Mouse (Mus musculus) 416B (cell line): Measurements from ENCODE around the gene Stard8.
A peak's percentile ranks its signal among the peaks of the same experiment; 100 is the strongest.
"Not testable (repeated sequence)": the region's sequence is repeated elsewhere in the genome, so short reads cannot be mapped to it uniquely, and the experiment has no call there.

ENCODE experiments used
- DNase-seq: peaks from one replicate; pipeline ENCODE4 v3.0.0; 2011; ENCODE audit warnings: low read depth

The Stard8 gene

DNA sequence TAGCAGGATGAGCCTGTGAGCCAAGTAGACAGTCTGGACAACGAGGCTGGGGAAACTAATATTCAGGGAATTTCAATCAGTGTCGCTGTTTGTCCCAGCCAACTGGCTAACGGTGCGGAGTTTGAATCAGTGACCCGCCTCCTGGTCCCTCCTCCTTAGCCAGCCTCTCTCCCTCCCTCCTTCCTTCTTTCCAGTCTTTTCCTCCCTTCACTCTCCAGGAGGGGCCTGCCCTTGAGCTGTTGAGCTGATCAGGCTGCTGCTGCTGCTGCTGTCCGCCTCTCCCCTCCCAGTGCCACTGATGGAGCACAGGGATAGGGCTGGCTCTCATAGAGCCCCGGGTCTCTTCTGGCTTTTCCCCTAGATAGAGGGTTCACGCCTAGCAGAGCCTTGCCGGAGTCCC is at the start of gene Stard8:
Gene Stard8 (plus strand): TSS at position 203 of the 400 bp plus-strand sequence.
- no peak for DNase-seq

GRCm38 (mm10) chrX:98953941-98954340 is 49.1 kb upstream of the Stard8 start:
- peak; percentile 40 for DNase-seq

GRCm38 (mm10) chrX:98958287-98958686 is 44.8 kb upstream of the Stard8 start:
- no peak for DNase-seq

- DNase-seq = no peak
Observed at GRCm38 (mm10) chrX:98959050-98959449, 44.0 kb upstream of the Stard8 start.

GRCm38 (mm10) chrX:98963742-98964141 is 39.3 kb upstream of the Stard8 start:
- DNase-seq = no peak

DNA sequence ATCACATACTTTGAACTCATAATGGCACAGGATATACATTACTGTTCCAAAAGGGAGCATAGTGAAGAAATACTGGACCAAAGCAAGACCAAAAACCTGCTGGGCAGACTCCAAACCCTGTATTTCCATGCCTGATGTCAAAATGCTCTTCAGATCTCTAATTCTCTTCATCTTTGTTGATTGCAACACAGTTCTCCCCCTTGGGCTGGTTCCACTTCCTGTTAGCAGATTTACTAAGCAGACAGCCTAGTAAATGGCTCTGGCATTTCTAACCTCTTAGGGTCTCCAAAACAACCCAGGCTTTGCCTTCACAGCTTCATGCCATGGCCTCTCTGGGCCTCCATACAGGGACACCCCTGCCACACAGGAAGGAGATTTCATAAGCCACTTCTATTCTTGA is 38.5 kb upstream of the Stard8 start:
- DNase-seq = peak; percentile 8

DNA sequence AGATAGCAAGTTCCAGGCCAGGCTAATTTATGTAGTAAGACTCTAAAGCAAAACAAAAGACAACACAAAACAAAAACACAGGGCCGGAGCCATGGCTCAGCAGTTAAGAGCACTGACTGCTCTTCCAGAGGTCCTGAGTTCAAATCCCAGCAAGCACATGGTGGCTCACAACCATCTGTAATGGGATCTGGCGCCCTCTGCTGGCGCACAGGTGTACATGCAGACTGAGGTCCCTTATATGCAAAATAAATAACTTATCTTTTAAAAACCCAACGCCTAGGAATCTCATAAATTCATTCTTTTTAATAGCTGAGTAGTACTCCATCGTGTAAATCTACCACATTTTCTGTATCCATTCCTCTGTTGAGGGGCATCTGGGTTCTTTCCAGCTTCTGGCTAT is 16.4 kb upstream of the Stard8 start:
- DNase-seq = not testable (repeated sequence)

DNA sequence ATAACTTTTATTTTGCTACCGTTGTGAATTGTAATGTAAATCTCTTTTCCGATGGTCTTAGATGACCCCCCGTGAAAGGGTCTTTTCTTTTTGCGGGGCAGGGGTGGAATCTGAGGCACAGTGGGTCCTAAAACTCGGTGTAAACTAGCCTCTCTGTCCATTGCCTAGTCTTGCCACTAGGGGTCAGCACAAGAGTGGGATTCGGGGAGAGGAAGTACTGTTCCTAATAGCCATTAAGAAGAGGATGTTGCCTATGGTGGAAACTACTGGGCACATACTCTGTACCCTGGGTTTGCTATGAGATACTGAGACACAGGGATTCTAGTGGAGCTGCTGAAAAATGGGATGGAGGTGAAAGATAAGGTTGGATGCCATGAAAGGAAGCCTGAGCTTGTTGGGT is 13.5 kb upstream of the Stard8 start:
- DNase-seq = peak; percentile 58

- no peak for DNase-seq
Observed at GRCm38 (mm10) chrX:99002065-99002464, 983 bp upstream of the Stard8 start.

DNA sequence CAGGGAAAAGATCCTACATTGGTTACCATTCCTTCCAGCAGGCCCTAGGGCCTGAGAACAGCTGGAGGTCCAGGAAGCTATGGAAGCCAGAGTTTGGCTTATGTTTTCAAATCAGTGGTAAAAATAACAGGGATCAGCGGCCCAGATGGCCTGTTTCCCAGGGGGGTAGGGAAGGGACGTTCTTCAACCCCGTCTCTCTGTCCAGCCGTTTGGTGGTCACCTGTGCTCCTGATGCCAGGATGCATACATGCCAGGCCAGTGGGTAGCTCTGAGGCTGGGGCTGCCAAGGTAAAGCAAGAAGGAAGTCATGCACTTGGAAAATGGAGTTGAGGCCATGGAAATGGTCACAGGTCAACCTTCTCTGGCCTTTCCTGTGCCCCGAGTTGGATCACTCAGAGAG is 7.5 kb downstream of the Stard8 start:
- DNase-seq = no peak

DNA sequence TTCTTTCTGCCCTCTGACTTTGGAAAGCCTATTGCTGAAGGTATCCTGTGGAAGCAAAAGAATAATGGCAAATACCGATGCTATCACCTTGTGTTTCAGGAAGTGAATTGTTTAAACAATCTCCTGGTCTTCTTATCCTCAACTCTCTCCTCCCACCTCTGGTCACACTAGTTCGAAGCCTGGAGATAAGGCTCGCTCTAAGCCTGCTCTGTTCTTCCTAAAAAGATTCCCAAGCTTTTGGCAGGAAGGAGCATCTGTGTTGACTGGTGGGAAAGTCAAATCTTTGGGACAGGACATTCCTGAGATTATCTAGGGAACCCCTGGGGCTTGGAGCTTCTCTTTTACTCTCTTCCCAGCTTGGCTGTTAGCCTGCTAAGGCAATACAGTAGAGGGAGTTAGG is 8.2 kb downstream of the Stard8 start:
- no peak for DNase-seq

DNA sequence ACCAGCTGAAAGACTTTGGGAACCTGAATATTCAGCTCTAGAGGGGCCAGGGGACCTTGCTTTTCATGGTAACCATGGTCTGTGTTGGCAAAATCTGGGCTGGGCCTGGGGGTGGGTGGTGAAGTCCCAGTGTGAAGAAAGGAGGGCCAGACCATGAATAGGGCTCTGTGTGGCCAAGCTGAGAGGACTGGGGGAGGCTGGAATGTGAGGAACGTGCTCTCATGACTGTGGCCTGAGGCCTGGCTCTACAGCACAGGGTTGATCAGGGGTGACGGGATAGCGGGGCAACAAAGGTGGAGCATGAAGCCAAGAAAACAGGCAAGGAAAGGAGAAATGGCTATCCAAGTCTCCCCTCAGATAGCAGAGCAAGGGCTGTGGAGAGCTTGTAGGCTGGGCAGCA is 9.4 kb downstream of the Stard8 start:
- no peak for DNase-seq

DNA sequence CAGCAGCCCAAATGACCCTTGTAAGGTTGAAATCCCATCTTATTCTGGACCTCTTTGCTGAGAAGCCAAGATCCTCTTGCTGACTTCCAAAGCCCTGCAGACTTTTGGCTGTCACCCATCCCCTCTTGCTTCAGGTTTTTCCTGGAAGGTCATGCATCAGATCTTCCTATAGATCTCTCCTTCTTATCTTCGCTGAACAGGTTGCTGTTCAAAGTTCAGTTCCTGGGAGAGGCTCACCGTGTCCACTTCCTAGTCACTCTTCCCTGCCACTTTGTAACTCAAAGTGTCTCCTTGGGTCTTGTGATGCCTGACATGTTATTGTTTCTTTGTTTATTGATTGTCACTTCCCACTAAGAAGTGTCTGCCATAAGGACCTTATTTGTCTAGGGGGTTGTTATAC is 12.7 kb downstream of the Stard8 start:
- DNase-seq = no peak

DNA sequence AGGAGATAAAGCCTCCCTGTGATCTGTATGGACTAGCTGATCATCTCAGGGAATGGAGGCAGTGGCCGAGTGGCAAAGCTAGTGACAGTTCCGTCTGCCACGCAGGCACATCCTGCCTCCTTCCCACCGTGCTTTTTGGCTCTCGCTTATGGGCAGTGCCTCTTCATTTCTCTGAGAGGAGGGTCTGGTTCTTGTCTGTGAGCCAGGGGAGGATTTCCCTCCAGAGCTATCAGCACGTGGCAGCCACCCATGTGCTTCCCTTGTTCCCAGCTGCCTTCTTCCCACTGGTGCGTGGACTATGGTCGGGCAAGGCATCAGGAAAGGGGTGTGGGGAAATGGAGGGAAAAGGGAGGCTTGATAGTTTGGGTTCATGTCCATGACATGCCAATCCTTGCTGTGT is 13.9 kb downstream of the Stard8 start:
- no peak for DNase-seq

DNA sequence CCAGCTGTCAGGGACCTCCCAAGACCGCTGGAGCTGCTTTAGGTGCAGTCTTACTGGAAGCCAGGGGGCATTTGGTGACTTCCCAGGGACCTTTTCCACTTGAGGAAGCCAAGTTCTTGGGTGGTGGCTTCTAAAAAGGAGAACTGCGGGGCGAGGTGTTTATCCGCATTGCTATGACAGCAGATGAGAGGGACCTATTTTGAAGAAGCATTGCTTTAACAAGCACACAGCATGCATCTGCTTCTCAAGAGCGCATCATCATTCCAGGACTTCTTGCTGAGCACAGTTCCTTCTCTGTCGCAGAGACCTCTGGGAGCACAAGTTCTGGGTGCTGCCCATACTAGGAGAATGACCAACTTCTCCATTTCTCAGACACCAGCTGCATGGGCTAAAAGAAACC is 14.8 kb downstream of the Stard8 start:
- no peak for DNase-seq

GRCm38 (mm10) chrX:99019303-99019702 is 16.3 kb downstream of the Stard8 start:
- no peak for DNase-seq

DNA sequence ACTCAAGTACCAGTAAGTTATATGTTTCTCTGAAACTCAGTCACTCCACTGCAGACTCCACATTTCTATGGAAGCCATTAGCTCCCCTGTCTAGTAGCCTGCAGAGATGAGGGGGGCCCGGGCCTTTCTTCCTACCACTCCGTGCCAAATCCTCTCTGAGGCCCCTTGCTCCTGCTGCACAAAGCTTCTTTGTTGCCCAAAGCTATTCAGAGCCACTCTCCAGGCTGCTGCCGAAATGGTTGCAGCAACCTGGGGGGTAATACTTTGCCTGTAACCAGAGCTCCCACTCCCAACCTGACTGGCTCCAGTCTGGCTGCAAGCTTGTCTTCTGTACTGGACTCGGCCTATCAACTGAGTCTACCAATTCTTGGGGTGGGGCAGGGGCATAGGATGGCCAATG is 17.2 kb downstream of the Stard8 start:
- DNase-seq = no peak

DNA sequence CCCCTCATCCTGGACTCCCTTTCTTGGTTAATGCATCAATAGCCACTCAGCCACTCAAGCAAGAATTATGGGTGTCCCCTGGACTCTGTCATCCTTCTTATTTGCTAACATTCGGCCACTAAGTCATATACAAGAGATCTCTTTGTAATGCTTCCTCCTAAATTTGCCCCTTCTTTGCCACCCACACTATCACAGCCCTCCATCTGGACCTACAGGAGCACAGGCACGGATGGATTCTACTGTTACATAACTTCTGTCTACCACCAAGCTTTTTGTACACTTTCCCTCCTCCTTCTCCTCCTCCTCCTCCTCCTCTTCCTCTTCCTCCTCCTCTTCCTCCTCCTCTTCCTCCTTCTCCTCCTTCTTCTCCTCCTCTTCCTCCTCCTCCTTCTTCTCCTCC is 18.5 kb downstream of the Stard8 start:
- DNase-seq = no peak

- DNase-seq = no peak
Observed at GRCm38 (mm10) chrX:99023951-99024350, 20.9 kb downstream of the Stard8 start.

- DNase-seq = peak; percentile 58
Observed at GRCm38 (mm10) chrX:99035407-99035806, 32.4 kb downstream of the Stard8 start.

- peak; percentile 88 for DNase-seq
Observed at GRCm38 (mm10) chrX:99042451-99042951, 39.5 kb downstream of the Stard8 start.

- DNase-seq = peak; percentile 53
Observed at GRCm38 (mm10) chrX:99043275-99043674, 40.2 kb downstream of the Stard8 start.

GRCm38 (mm10) chrX:99043739-99044138 is 40.7 kb downstream of the Stard8 start:
- DNase-seq = no peak

- no peak for DNase-seq
Observed at GRCm38 (mm10) chrX:99045315-99045714, 42.3 kb downstream of the Stard8 start.
